Mouse (Mus musculus) midbrain, postnatal 0 days (tissue): ENCODE measurements around the gene Drd3. TPM values are rescaled to one million over a fixed set of nuclear protein-coding genes. Genes with fewer than 3 reads are reported as not detected.

ENCODE experiments used
- ATAC-seq: fragments of 200-750 bp; cut with Nextera tagmentation; 2 replicates; pipeline ENCODE4 v1.8.0; 2017; ENCODE audit warnings: moderate number of reproducible peaks, mild to moderate bottlenecking, moderate TSS enrichment, moderate library complexity; ENCODE audit not compliant: low FRiP score
- DNase-seq: peaks from one replicate; pipeline ENCODE4 v3.0.0-alpha.2; 2015; ENCODE audit warnings: low spot score
- H3K27ac ChIP-seq: fragments of 300-500 bp; sonication (generic); 2 replicates; pipeline ENCODE4 v1.5.1; 2014; ENCODE audit warnings: low read depth, mild to moderate bottlenecking, low read length, mixed read lengths
- H3K27me3 ChIP-seq: fragments of 300-500 bp; sonication (generic); 2 replicates; pipeline ENCODE4 v1.6.1; 2014; ENCODE audit warnings: low read length, control low read depth, mixed read lengths; ENCODE audit not compliant: insufficient read depth
- H3K36me3 ChIP-seq: fragments of 300-500 bp; sonication (generic); 2 replicates; pipeline ENCODE4 v1.6.1; 2014; ENCODE audit warnings: low read length, control low read depth, mixed read lengths; ENCODE audit not compliant: insufficient read depth
- H3K4me1 ChIP-seq: fragments of 300-500 bp; sonication (generic); 2 replicates; pipeline ENCODE4 v1.6.1; 2014; ENCODE audit warnings: mild to moderate bottlenecking, control low read depth, antibody characterized with exemption, low read length, mixed read lengths; ENCODE audit not compliant: insufficient read depth
- H3K4me2 ChIP-seq: fragments of 300-500 bp; sonication (generic); 2 replicates; pipeline ENCODE4 v1.6.1; 2014; ENCODE audit warnings: low read depth, mild to moderate bottlenecking, low read length, mixed read lengths; ENCODE audit not compliant: poor library complexity, severe bottlenecking
- H3K4me3 ChIP-seq: fragments of 300-500 bp; sonication (generic); 2 replicates; pipeline ENCODE4 v1.5.1; 2014; ENCODE audit warnings: low read depth, mild to moderate bottlenecking, low read length, moderate library complexity
- H3K9ac ChIP-seq: fragments of 300-500 bp; sonication (generic); replicated peaks from 2 replicates; pipeline ENCODE4 v1.6.1; 2014; ENCODE audit warnings: mild to moderate bottlenecking, low read length, moderate library complexity, mixed read lengths; ENCODE audit not compliant: poor library complexity, severe bottlenecking
- H3K9me3 ChIP-seq: fragments of 300-500 bp; sonication (generic); 2 replicates; pipeline ENCODE4 v1.6.1; 2016; ENCODE audit warnings: low read length, control low read depth
- CTCF ChIP-seq: IDR thresholded peaks from 2 replicates; pipeline ENCODE4 v1.5.1; 2016; ENCODE audit warnings: antibody characterized with exemption, mild to moderate bottlenecking
- WGBS: fragments of 180-500 bp; shearing (Covaris S2); extraction: QIAGEN DNeasy Blood & Tissue Kit; methylation state at CpG from one replicate; pipeline ENCODE4 v1.1.7; 2014; 5-methylcytosine and 5-hydroxymethylcytosine counted together
- microRNA-seq: library from miRNA; unstranded; fragments of <30 nt; microRNA quantifications from one replicate; pipeline ENCODE4, GENCODE M21; 2016; ENCODE audit warnings: borderline number of aligned reads
- polyA plus RNA-seq: library from polyadenylated mRNA; unstranded; fragments of >200 nt; fragmentation: Nextera tagmentation; extraction: Ambion mirVana; gene quantifications from 2 replicates; pipeline ENCODE4 v1.2.1, GENCODE M21; 2015
- total RNA-seq: library from RNA; depleted of rRNA; stranded (reverse); fragments of >200 nt; gene quantifications from 2 replicates; pipeline ENCODE4 v1.2.3, GENCODE M21; 2014; rRNA removed

Drd3 gene
- total and polyA plus RNA-seq, 2 experiments from 2014 or later = not detected

- ATAC-seq = no peak
- WGBS = 93% methylated on average over 5 of the region's 5 CpGs
Measured at GRCm38 (mm10) chr16:43858941-43859476, 105.2 kb downstream of the Drd3 start.

GRCm38 (mm10) chr16:43860624-43861023, 106.8 kb downstream of the Drd3 start:
- 82% methylated on average over 6 of the region's 6 CpGs for WGBS
- peaks cover 15% of the 10 kb centered on the region for H3K36me3 ChIP-seq
- DNase-seq (no peak), ATAC-seq (no peak)
- H3K27ac ChIP-seq = no peak overlapping the region
- no peak for TF ChIP-seq CTCF
- no peak overlapping the region for H3K4me2 ChIP-seq
- no peak overlapping the region for H3K9ac ChIP-seq
- H3K4me1 ChIP-seq = no peaks in the 10 kb centered on the region
- no peak overlapping the region for H3K4me3 ChIP-seq
- no peaks in the 10 kb centered on the region for H3K27me3 ChIP-seq
- H3K9me3 ChIP-seq = no peaks in the 10 kb centered on the region

More at GRCm38 (mm10) chr16:43858941-43859476, 105.2 kb downstream of the Drd3 start:
- Histone ChIP-seq H3K27ac (no peak overlapping the region), H3K27me3 (no peaks in the 10 kb centered on the region), H3K9me3 (no peaks in the 10 kb centered on the region), H3K4me1 (no peaks in the 10 kb centered on the region), H3K4me2 (no peak overlapping the region), H3K36me3 (peaks cover 15% of the 10 kb centered on the region), H3K4me3 (no peak overlapping the region), H3K9ac (no peak overlapping the region)
- peak; percentile 36 for DNase-seq
- no peak for TF ChIP-seq CTCF

- ATAC-seq (no peak), DNase-seq (no peak)
- Histone ChIP-seq H3K4me3 (no peak overlapping the region), H3K4me1 (no peaks in the 10 kb centered on the region), H3K27ac (no peak overlapping the region), H3K9me3 (no peaks in the 10 kb centered on the region), H3K27me3 (no peaks in the 10 kb centered on the region), H3K36me3 (peaks cover 18% of the 10 kb centered on the region), H3K9ac (no peak overlapping the region), H3K4me2 (no peak overlapping the region)
- TF ChIP-seq CTCF = no peak
Measured at GRCm38 (mm10) chr16:43869805-43870204, 116.0 kb downstream of the Drd3 start.

GRCm38 (mm10) chr16:43871419-43871818, 117.6 kb downstream of the Drd3 start:
- Histone ChIP-seq H3K9ac (no peak overlapping the region), H3K4me1 (no peaks in the 10 kb centered on the region), H3K27me3 (no peaks in the 10 kb centered on the region), H3K27ac (no peak overlapping the region), H3K4me3 (no peak overlapping the region), H3K9me3 (no peaks in the 10 kb centered on the region), H3K36me3 (peaks cover 27% of the 10 kb centered on the region), H3K4me2 (no peak overlapping the region)
- no peak for ATAC-seq
- 95% methylated on average over 7 of the region's 7 CpGs for WGBS
- DNase-seq = no peak
- no peak for TF ChIP-seq CTCF

Small RNA genes within 50 kb of the gene (microRNA-seq; reads per million reads assigned to microRNA genes)
- not detected for gene Gm25996

Other genes starting within 250 kb of the Drd3 start
- gene Tigit, start 89.9 kb upstream of the Drd3 start, total RNA-seq = not detected in 2 replicates
- 0.17 TPM in 1 of 2 replicates, not detected in the other for gene Tigit, start 89.9 kb upstream of the Drd3 start, polyA plus RNA-seq
- 0.93 and 1.2 TPM in 2 replicates for gene Ccdc191, start 135.8 kb downstream of the Drd3 start, total RNA-seq
- gene Ccdc191, start 135.8 kb downstream of the Drd3 start, polyA plus RNA-seq = 4.0 and 4.6 TPM in 2 replicates
- gene Qtrt2, start 172.8 kb downstream of the Drd3 start, total RNA-seq = 28.8 and 34.5 TPM in 2 replicates
- gene Qtrt2, start 172.8 kb downstream of the Drd3 start, polyA plus RNA-seq = 10.3 TPM in 2 replicates
- gene Zdhhc23, start 225.8 kb downstream of the Drd3 start, total RNA-seq = 7.6 and 8.5 TPM in 2 replicates
- gene Zdhhc23, start 225.8 kb downstream of the Drd3 start, polyA plus RNA-seq = 2.6 and 2.9 TPM in 2 replicates